Mouse (Mus musculus) cerebellum, adult (tissue): Measurements from ENCODE around the gene Foxd2.

Experiments
- ATAC-seq: cut with Nextera tagmentation; 2 replicates; pipeline ENCODE4 v1.9.2; 2017; ENCODE audit warnings: mild to moderate bottlenecking, moderate library complexity, mixed read lengths; ENCODE audit not compliant: insufficient number of reproducible peaks, low FRiP score, low TSS enrichment

Gene Foxd2

DNA sequence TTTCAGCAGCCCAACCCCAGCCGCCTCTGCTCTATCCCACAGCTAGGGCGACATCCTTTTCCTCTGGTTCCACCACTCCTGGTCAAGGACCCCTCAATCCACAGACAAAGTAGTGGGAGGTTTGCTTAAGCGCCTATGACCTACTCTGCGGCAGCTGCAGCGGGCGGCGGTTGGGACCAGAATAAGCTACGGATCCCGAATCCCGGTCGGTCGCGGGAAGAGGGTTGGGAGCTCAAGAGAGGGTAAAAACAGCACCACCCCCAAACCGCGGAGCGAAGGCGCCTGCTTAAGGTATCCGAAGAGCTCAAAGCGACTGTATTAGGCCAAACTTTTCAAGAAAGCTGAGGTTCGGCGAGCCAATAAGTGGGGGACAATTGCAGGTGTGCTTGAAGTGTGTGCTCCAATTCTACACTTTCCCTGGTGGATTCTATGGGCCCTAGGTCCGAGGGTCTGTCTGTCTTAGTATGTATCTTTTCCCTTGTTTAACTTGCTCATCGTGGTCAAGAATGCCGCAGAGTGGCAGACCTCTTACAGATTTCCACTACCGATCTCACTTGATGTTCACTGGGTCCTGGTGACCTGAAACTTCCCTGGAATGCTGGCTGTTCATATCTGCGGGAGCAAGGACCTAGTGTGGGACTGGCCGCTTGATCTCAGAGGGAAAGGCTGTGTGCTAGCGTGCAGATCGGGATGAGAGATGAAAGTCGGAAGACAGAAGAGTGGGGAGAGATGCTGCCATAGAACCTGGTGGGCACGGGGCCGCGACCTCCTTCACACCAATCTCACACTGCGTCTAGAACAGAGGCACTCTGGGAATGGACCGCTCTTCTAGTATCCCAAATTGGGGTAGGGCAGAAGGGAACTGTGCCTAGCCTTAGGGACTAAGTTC, 4.3 kb upstream of the Foxd2 start:
- no peak for ATAC-seq

DNA sequence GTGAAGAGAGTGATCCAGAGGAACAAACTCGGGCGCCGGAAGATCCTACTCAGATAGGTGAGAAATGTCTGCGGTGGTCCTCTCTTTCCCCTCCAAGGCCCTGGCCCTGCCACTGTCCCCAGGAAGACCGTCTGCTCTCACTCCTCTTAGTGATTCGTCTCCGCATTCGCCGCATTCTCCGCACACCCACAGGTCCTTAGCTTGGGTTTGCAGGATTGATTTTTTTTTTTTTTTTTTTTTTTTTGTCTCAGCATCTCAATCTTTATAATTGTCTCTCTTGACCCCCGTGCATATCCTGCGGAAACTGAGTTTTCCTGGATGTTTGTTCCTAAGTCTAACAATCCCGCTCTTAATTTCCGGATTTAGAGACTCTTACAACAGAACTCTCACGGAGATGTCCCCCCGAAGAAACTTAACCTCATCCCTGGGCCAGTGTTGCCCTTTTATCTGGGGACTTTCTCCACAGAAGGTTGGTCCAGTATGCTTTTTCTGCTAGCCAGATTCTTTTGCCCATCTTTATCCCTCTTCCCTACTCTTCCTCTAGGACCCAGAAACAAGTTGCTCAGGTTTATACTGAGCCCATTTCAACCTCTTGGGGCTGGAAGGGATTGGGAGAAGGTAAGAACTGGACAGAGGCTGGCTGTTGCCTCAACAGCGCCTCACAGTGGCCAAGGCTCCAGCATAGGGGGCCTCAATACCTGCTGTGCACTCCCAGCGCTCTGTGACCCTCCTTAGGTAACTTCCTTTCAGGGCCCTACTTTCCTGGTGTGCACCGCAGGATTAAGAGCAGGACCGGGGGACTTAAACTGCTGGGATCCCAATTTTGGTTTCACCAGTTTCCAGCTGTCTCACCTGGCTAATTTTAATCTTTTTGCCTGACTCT, 1.2 kb upstream of the Foxd2 start:
- no peak for ATAC-seq

DNA sequence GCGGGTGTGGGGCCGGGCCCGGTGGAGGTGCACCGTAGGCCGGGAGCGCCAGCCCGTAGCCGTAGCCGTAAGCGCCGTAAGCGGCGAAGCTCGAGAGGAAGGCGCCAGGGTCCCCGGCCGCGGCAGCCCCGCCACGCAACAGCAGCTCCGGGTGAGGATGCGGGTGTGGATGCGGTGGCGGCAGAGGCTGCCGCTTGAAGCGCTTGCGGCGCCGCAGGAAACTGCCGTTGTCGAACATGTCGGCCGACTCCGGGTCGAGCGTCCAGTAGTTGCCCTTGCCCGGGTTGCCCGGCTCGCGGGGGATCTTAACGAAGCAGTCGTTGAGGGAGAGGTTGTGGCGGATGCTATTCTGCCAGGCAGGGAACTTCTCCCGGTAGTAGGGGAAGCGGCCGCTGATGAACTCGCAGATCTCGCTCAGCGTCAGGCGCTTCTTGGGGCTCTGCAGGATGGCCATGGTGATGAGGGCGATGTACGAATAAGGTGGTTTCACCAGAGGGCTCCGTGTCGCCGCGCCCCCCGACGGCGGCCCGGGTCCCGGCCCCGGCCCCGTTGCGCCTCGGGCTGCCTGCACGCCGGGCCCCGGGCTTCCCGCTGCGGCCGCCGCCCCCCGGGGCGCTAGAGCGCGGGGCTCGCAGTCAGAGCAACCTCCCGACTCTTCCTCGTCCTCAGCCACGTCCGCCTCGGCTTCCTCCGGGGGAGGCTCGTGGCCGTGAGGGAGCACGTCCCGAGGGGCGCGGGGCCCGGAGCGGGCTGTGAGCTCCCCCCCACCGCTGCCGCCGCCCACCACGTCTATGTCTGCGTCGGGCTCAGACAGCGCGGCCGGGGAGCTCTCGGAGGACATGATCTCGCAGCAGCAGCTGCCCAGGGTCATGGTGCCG, 483 bp downstream of the Foxd2 start:
- ATAC-seq: no peak

GRCm38 (mm10) chr4:114907056-114907917, 1.4 kb downstream of the Foxd2 start:
- no peak for ATAC-seq

DNA sequence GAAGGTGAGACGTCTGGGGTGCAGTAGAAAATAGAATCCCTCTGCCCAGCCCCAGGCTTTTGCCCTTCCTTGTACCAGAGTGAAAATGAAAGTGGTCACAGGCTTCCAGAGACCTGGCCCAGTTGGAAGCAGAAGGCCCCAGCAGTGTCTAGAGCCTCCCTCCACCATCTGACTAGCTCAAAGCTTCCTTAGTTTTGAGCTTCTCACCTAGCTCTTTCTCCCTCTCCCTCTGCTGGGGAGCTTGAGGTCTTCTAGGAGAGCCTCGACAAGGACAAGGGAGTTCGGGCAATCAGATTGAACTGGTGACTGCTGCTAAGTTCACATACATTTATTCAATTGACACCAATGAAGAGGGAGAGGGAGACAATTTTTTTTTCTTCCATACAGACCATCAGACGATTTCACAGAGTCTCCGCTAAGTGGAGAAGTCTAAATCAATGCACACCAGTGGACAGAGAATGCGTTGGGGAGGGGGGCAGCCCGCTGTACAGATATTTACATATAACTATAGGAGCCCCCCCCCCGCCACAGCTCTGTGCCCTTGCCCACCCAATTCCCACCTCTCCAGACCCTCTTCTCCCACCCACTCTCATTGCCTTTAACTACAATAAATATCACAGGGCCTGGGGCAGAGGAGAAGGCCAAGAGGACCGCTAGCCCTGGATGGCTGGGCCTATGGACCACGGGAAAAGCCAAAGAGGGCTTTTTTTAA, 2.5 kb downstream of the Foxd2 start:
- no peak for ATAC-seq

- ATAC-seq: no peak
Measured at GRCm38 (mm10) chr4:114905501-114905900, 3.2 kb downstream of the Foxd2 start.

DNA sequence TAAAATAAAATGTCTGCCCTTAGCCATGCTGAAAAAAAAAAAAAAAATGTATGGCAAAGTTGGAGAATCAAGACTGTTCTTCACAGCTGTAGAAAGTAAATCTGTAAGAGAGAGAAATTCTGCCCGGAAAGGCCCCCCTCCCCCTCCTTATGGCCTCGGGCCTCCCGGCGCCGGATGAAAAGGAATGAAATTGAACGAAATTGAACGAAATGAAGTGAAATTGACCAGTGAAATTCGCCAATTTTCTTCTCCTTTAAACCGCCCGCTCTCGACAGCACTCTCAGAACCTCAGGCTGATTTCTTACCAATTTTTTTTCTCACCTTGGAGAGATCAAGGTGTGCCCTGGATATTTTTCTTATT, 5.3 kb downstream of the Foxd2 start:
- no peak for ATAC-seq

- ATAC-seq: no peak
Measured at GRCm38 (mm10) chr4:114902641-114903421, 5.8 kb downstream of the Foxd2 start.

DNA sequence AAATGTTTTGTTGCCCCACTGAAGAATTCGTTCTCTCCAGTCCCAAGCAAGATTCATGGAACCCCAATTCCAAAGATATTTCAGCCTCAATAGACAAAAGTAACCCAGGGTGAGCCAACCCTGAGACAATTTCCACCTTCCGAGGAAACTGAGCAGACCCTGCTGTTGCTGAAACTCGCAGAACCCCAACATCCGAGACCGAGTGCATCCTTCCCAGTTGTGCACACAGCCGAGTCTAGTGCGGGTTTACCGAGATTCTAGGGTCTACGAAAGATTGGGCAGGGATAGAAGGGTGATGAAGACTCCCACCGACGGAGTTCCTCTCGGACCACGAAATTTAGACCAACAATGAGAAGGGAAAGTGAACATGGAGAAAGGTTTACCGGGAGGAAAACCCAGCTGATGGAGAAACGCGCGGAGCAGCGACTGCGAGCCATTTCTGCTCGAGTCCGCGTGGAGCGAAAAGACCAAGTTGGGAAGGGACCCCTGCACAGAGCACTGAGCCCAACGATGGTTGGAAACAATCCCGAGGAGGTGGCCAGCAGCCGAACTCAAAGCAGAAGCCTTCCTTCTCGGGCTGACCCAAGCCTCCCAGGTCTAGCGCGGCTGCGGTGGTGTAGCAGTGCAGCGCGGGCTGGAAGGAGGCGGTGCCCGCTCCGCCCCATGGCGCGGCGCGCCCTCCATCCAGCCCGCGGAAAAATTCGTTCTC, 6.9 kb downstream of the Foxd2 start:
- no peak for ATAC-seq

- ATAC-seq: no peak
Measured at GRCm38 (mm10) chr4:114900866-114901642, 7.6 kb downstream of the Foxd2 start.

DNA sequence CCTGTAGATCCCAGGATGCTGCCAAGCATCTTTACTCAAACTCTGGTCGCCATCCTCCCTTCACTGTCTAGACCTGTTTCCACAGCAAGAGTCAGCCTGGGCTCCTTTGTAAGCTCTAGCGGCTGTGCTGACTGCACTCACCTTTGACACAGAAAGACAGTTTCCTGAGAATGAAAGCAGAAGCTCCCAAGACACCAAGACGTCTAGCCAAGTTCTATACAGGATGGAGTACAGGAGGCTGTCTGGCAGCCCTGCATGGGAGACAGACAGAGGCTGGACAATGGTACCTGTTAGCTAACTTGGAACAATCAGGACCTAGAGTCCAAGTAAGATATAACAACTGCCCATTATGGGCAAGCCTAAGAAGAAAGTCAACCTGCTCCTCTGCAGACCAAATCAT, 8.8 kb downstream of the Foxd2 start:
- no peak for ATAC-seq

- no peak for ATAC-seq
Measured at GRCm38 (mm10) chr4:114897853-114898252, 10.8 kb downstream of the Foxd2 start.

- ATAC-seq: no peak
Measured at GRCm38 (mm10) chr4:114882232-114882631, 26.4 kb downstream of the Foxd2 start.

DNA sequence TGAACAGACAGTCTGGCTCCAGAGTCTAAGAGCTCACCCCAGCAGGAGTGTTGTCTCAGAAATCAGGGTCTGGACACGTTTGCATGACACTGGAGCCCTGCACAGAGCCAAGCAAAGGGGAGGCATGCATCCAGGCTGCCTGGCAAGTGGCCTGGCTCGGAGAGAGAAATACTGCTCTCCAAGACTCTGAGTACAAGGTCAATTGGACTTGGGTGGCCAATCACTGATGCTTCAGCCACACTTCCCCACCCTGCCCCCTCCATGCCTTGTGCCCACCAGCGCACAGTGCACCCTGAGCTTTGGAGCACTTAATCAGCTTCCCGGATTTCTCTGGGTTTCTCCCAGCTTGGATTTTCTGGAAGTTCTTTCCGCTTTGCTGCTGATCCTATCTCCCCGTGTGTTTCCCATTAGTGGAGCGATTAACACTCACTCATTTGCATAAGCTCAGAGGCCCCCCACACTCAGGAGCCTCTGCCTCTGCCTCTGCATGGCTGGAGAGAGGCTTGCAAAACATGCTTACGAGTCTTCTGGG, 32.2 kb downstream of the Foxd2 start:
- ATAC-seq: no peak

DNA sequence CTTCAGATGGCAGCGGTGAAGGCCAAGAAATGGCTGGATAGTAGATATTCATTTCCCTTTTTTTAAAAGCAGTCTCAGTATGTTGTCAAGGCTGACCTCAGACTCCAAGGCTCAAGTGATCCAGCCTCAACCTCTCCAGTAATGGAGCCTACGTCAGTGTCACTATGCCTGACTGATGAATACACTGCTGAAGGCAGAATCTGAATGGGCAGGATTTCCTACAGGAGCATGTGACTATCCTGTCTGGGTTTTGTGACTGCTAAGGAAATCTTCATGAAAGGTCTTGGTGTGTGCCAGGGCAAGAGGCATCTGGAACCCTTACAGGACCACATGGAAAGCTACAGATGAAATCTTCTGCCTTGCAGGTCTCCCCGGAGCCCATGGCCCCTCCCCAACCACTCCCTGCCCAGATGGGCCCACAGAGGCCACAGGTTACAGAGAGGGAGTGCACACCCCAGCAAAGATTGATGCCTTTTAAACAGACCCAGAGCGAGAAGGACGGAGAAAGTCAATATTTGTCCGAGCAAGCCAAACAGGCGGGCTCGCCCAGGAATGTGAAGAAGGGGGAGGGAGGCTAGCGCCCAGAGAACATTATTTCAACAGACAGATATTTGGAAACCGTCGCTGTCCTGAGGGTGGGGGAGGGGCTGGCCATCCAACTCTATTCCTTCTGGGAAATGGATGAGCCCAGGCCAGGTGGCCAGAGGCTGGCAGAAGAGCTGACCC, 38.7 kb downstream of the Foxd2 start:
- no peak for ATAC-seq

DNA sequence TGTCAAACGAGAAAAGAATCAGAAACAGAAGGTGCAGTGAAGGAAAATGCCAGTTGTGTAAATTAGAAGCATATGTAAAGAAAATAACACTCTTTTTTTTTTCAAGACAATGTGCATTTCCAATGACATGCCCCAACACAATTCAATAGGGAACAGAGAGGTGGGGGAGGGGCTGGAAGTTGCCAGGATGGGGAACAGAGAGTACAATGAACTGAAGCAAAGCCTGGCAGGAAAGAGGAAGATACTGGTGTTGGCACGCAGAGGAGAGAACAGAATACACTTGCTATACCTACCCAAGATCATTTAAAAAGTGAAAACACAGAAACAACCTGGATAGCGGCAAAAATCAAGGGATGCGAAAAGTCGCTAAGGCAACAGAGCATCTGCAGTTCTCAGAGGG, 45.5 kb downstream of the Foxd2 start:
- no peak for ATAC-seq
